Mouse (Mus musculus): Measurements from ENCODE around the gene Samsn1. TPM values are rescaled to one million over a fixed set of nuclear protein-coding genes. Genes with fewer than 3 reads are reported as not detected.
"Not testable (repeated sequence)": the region's sequence is repeated elsewhere in the genome, so short reads cannot be mapped to it uniquely, and the experiment has no call there.

The Samsn1 gene
- polyA plus RNA-seq, 1 experiment: not detected

DNA sequence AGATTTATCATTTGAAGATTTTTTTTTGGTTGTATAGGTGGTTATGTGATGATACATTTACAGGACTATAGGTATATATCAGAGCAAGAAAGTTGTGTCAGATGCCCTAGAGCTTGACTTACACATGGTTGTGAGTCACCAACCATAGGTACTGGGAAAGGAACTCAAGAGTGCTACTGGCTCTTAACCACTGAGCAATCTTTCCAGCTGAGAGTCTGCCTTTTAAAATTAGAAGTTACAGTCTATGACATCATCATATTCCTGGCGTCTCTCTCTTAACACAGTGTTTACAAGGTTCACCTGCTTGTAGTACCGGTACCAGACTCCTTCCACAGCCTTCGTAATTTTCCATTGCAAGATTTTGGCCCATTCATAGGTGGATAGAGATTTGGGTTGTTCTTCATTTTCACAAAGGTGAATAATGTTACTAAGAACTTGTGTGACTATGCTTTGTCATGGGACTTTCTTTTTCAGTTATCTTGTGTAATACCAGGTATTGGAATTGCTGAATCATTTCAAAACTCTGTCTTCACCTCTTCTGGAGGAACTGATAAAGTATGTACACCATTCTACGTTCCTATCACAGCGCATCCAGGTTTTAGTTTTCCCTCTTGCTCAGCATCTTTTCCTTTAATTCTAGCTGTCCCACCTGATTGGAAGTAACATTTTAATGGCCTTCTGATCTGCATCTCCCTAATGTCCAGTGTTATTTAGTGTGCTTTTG, 184.2 kb downstream of the Samsn1 start:
- Histone ChIP-seq H3K27ac (ENCODE audit: insufficient read depth, low read length) (no peak overlapping the region), H3K4me3 (ENCODE audit: insufficient read depth, low read length) (no peak overlapping the region), H3K4me1 (ENCODE audit: control insufficient read depth, insufficient read depth, low read length) (no peaks in the 10 kb centered on the region)
- TF ChIP-seq CTCF (IDR thresholded peaks at IDR 0.05; ENCODE audit: borderline replicate concordance, insufficient read depth, low read length) (no peak), POLR2A (IDR thresholded peaks at IDR 0.05; ENCODE audit: low read depth, low read length) (no peak)

- no peak for TF ChIP-seq POLR2A (IDR thresholded peaks at IDR 0.05; ENCODE audit: low read depth, low read length)
- no peak for TF ChIP-seq CTCF (IDR thresholded peaks at IDR 0.05; ENCODE audit: borderline replicate concordance, insufficient read depth, low read length)
- Histone ChIP-seq H3K27ac (ENCODE audit: insufficient read depth, low read length) (no peak overlapping the region), H3K4me1 (ENCODE audit: control insufficient read depth, insufficient read depth, low read length) (no peaks in the 10 kb centered on the region), H3K4me3 (ENCODE audit: insufficient read depth, low read length) (no peak overlapping the region)
Measured at GRCm38 (mm10) chr16:75831390-75831789, 190.7 kb downstream of the Samsn1 start.

DNA sequence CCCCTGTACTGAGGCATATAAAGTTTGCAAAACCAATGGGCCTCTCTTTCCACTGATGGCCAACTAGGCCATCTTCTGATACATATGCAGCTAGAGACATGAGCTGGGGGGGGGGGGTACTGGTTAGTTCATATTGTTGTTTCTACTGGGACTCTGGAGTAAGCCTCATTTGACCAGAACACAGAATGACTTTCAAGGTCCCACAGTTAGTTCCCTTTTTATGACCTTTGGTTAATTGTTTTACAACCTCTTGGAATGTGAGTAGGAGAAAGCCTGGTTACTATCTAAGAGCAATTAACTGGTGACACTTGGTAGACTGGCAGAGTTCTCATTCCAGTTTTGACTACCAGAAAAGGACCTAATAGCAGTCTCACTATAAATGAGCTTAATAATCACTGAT, 195.1 kb downstream of the Samsn1 start:
- H3K4me1 ChIP-seq (ENCODE audit: control insufficient read depth, insufficient read depth, low read length); H3K27ac ChIP-seq (ENCODE audit: insufficient read depth, low read length); H3K4me3 ChIP-seq (ENCODE audit: insufficient read depth, low read length): not testable (repeated sequence)

DNA sequence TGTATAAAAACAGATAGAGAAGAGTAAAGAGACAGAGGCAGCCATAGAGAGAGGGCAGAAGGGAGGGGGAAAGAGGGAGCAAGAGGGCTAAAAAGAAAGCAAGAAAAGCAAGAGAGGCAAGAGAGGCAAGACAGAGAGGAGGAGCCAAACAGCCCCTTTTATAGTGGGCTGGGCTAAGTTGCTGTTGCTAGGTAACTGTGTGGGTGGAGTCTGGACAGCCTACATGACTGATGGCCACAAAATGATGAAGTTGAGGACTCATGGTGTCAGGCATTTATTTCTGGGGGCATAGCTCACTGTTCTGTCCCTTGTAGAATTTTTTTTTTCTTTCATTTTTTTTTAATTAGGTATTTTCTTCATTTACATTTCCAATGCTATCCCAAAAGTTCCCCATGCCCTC, 195.6 kb downstream of the Samsn1 start:
- Histone ChIP-seq H3K4me1 (ENCODE audit: control insufficient read depth, insufficient read depth, low read length) (no peaks in the 10 kb centered on the region), H3K27ac (ENCODE audit: insufficient read depth, low read length) (no peak overlapping the region), H3K4me3 (ENCODE audit: insufficient read depth, low read length) (no peak overlapping the region)
- TF ChIP-seq POLR2A (IDR thresholded peaks at IDR 0.05; ENCODE audit: low read depth, low read length) (no peak), CTCF (IDR thresholded peaks at IDR 0.05; ENCODE audit: borderline replicate concordance, insufficient read depth, low read length) (no peak)

GRCm38 (mm10) chr16:75823226-75823625, 198.9 kb downstream of the Samsn1 start:
- Histone ChIP-seq H3K27ac (ENCODE audit: insufficient read depth, low read length) (no peak overlapping the region), H3K4me1 (ENCODE audit: control insufficient read depth, insufficient read depth, low read length) (no peaks in the 10 kb centered on the region), H3K4me3 (ENCODE audit: insufficient read depth, low read length) (no peak overlapping the region)
- TF ChIP-seq CTCF (IDR thresholded peaks at IDR 0.05; ENCODE audit: borderline replicate concordance, insufficient read depth, low read length): no peak
- TF ChIP-seq POLR2A (IDR thresholded peaks at IDR 0.05; ENCODE audit: low read depth, low read length): no peak

- no peak overlapping the region for H3K4me3 ChIP-seq (ENCODE audit: insufficient read depth, low read length)
- no peak for TF ChIP-seq CTCF (IDR thresholded peaks at IDR 0.05; ENCODE audit: borderline replicate concordance, insufficient read depth, low read length)
- TF ChIP-seq POLR2A (IDR thresholded peaks at IDR 0.05; ENCODE audit: low read depth, low read length): no peak
- H3K27ac ChIP-seq (ENCODE audit: insufficient read depth, low read length): no peak overlapping the region
- H3K4me1 ChIP-seq (ENCODE audit: control insufficient read depth, insufficient read depth, low read length): no peaks in the 10 kb centered on the region
Measured at GRCm38 (mm10) chr16:75820963-75821362, 201.1 kb downstream of the Samsn1 start.
